Mouse (Mus musculus) cerebellum, adult (tissue): ENCODE measurements around the gene Ifna16.

ENCODE experiments used
- ATAC-seq: cut with Nextera tagmentation; 2 replicates; pipeline ENCODE4 v1.9.2; 2017; ENCODE audit warnings: mild to moderate bottlenecking, moderate library complexity, mixed read lengths; ENCODE audit not compliant: insufficient number of reproducible peaks, low FRiP score, low TSS enrichment

The Ifna16 gene

DNA sequence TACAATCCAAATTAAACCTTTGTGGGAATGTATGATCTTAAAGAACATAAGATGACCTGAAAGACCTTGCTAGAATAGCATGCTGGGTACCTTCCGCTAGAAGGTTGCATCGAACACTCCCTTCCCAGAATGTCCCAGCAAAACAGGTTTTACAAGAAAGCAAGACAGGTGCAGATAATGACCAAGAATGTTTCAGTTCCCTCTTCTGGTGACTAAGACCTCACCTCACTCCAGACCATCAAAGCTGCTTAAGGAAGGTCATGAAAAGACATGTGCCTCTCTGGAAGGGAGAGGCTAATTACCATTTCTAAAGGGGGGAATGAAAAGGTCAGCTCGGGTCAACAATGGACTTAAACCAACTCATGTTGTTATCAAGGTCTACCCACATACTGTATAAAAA lies 23.1 kb downstream of the Ifna16 start:
- ATAC-seq: no peak

GRCm38 (mm10) chr4:88644359-88644758 lies 32.4 kb downstream of the Ifna16 start, which contains the start of gene Ifna13:
Ifna13 (minus strand) TSS chr4:88644459.
- ATAC-seq: no peak

- no peak for ATAC-seq
Measured at GRCm38 (mm10) chr4:88642526-88642925, 34.2 kb downstream of the Ifna16 start.

- peak; percentile 97 for ATAC-seq
Measured at GRCm38 (mm10) chr4:88641077-88641831, 35.5 kb downstream of the Ifna16 start.

DNA sequence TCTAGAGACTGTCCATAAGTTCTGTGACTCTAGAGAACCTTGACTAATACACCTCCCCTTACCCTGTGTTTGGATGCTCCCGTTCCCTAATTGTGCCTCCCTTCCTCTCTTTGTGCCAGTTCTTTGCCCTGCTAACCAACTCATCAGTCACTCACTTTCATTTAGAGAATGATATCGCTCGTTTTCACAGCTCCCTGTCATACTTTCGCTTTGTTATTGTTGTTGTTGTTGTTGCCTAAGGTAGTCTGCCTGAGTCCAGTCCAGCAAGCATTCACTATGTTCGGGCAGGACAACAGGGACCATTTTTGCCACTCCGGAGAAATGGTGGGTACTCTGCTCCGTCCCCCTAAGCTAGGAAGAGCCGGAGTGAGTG lies 36.0 kb downstream of the Ifna16 start:
- ATAC-seq: peak; percentile 62; the same call in 1 of the 2 replicates

DNA sequence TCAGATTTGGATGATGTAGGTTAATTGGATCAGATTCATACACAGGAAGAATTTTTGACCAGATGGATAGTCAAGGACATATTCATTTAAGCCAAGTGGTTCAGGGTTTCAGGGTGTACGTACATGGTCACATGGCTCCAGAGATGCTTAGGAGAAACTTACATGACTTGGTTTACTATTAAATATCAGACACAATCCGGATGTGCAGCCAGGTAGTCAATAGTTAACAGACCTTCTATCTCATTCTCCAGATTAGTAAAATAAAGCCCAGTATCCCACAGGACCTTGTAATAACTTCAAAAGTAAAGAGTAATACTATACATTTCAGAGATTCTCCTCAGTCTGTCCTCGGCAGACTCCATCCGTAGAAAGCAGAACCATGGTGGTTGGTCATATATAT lies 42.4 kb downstream of the Ifna16 start, which contains the start of gene C87499:
Gene C87499, minus strand, starts transcription at position 101 of the 400 bp plus-strand sequence.
- no peak for ATAC-seq
